Mouse (Mus musculus) E14TG2a.4 (cell line): ENCODE data around the gene Vamp1.

ENCODE experiments used
- CTCF ChIP-seq: conservative IDR thresholded peaks from 2 replicates; pipeline ENCODE4 v1.5.1; 2014; ENCODE audit warnings: low read length
- POU5F1 ChIP-seq: IDR thresholded peaks from 2 replicates; pipeline ENCODE4 v1.6.1; 2014; ENCODE audit warnings: low read length, borderline replicate concordance

DNA sequence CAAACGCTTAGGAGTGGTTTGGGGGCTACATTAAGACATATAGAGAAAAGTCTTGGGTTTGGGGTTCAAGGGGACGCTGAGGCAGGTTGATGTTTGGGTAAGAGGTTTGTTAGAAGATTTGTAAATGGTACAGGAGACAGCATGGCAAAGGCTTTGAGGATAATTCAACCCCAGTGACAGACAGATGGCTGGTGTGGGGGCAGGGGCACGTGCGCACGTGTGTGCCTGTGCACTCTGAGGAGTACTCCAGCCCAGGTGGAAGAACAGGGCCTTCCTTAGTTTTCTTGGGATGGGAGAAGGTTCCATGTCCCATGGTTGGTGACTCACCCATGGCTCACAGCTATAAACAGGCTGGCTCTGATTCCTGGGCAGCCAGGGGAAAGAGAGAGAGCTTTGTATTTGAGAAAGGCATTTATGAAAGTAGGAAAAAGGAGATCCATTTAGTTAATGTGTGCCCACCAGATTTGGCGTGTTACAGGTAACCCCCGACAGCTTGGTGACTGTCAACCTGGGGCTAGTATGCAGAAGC, 40.2 kb downstream of the Vamp1 start:
- no peak for TF ChIP-seq CTCF
- TF ChIP-seq POU5F1 = no peak
